Mouse (Mus musculus) embryonic facial prominence, embryonic 14.5 days (tissue): ENCODE measurements around the gene Arhgef3. TPM values are rescaled to one million over a fixed set of nuclear protein-coding genes. Genes with fewer than 3 reads are reported as not detected.

Experiments
- ATAC-seq: fragments of 200-750 bp; cut with Nextera tagmentation; 2 replicates; pipeline ENCODE4 v1.8.0; 2017; ENCODE audit warnings: low read depth, moderate number of reproducible peaks, moderate TSS enrichment
- DNase-seq: peaks from one replicate; pipeline ENCODE4 v3.0.0-alpha.2; 2015; ENCODE audit warnings: low spot score
- H3K27ac ChIP-seq: fragments of 300-500 bp; sonication (generic); replicated peaks from 2 replicates; pipeline ENCODE4 v1.5.1; 2014; ENCODE audit warnings: low read depth, mild to moderate bottlenecking, low read length, moderate library complexity
- H3K27me3 ChIP-seq: fragments of 300-500 bp; sonication (generic); replicated peaks from 2 replicates; pipeline ENCODE4 v1.6.1; 2014; ENCODE audit warnings: low read length; ENCODE audit not compliant: control insufficient read depth, insufficient read depth
- H3K36me3 ChIP-seq: fragments of 300-500 bp; sonication (generic); 2 replicates; pipeline ENCODE4 v1.6.1; 2014; ENCODE audit warnings: low read length, mixed read lengths; ENCODE audit not compliant: control insufficient read depth, insufficient read depth
- H3K4me1 ChIP-seq: fragments of 300-500 bp; sonication (generic); 2 replicates; pipeline ENCODE4 v1.6.1; 2014; ENCODE audit warnings: antibody characterized with exemption, low read length; ENCODE audit not compliant: control insufficient read depth, insufficient read depth
- H3K4me2 ChIP-seq: fragments of 300-500 bp; sonication (generic); 2 replicates; pipeline ENCODE4 v1.6.1; 2014; ENCODE audit warnings: low read depth, mild to moderate bottlenecking, low read length, moderate library complexity, mixed read lengths
- H3K4me3 ChIP-seq: fragments of 300-500 bp; sonication (generic); 2 replicates; pipeline ENCODE4 v1.5.1; 2014; ENCODE audit warnings: low read depth, mild to moderate bottlenecking, low read length
- H3K9ac ChIP-seq: fragments of 300-500 bp; sonication (generic); 2 replicates; pipeline ENCODE4 v1.6.1; 2014; ENCODE audit warnings: low read depth, mild to moderate bottlenecking, low read length, moderate library complexity, mixed read lengths
- H3K9me3 ChIP-seq: fragments of 300-500 bp; sonication (generic); 2 replicates; pipeline ENCODE4 v1.6.1; 2016; ENCODE audit warnings: low read length; ENCODE audit not compliant: control insufficient read depth
- WGBS: fragments of 180-500 bp; shearing (Covaris S2); extraction: QIAGEN DNeasy Blood & Tissue Kit; methylation state at CpG from one replicate; pipeline ENCODE4 v1.1.7; 2014; 5-methylcytosine and 5-hydroxymethylcytosine counted together
- polyA plus RNA-seq: library from polyadenylated mRNA; unstranded; fragments of >200 nt; fragmentation: Nextera tagmentation; extraction: Ambion mirVana; gene quantifications from 2 replicates; pipeline ENCODE4 v1.2.1, GENCODE M21; 2014

Gene Arhgef3
- polyA plus RNA-seq, 1 experiment from 2014 or later, result 15.3 TPM

- H3K27me3 ChIP-seq, result no peaks in the 10 kb centered on the region
- no peak overlapping the region for H3K4me3 ChIP-seq
- no peak for DNase-seq
- no peak overlapping the region for H3K9ac ChIP-seq
- no peak overlapping the region for H3K4me2 ChIP-seq
- H3K36me3 ChIP-seq, result no peaks in the 10 kb centered on the region
- WGBS, result 62% methylated on average over 6 of the region's 6 CpGs
- no peak for ATAC-seq
- peaks cover 19% of the 10 kb centered on the region for H3K4me1 ChIP-seq
- H3K27ac ChIP-seq, result peak overlapping the region; percentile 8; the same call in 1 of the 2 replicates
- no peaks in the 10 kb centered on the region for H3K9me3 ChIP-seq
Observed at GRCm38 (mm10) chr14:27174188-27174786, 59.6 kb downstream of the Arhgef3 start.

GRCm38 (mm10) chr14:27174831-27175301, 60.2 kb downstream of the Arhgef3 start:
- Histone ChIP-seq H3K36me3 (no peaks in the 10 kb centered on the region), H3K4me2 (no peak overlapping the region; the same call in 1 of the 2 replicates), H3K9ac (no peak overlapping the region), H3K4me3 (no peak overlapping the region), H3K27me3 (no peaks in the 10 kb centered on the region), H3K4me1 (peaks cover 19% of the 10 kb centered on the region), H3K9me3 (no peaks in the 10 kb centered on the region), H3K27ac (no peak overlapping the region; the same call in 1 of the 2 replicates)
- 47% methylated on average over 12 of the region's 12 CpGs for WGBS
- DNase-seq (peak; percentile 70), ATAC-seq (peak; percentile 53)

GRCm38 (mm10) chr14:27175343-27175742, 60.6 kb downstream of the Arhgef3 start:
- H3K27me3 ChIP-seq, result no peaks in the 10 kb centered on the region
- peaks cover 19% of the 10 kb centered on the region for H3K4me1 ChIP-seq
- no peak overlapping the region; the same call in 1 of the 2 replicates for H3K27ac ChIP-seq
- peak; percentile 67 for DNase-seq
- WGBS, result 53% methylated on average over 11 of the region's 11 CpGs
- no peaks in the 10 kb centered on the region for H3K36me3 ChIP-seq
- H3K9ac ChIP-seq, result no peak overlapping the region
- H3K4me3 ChIP-seq, result no peak overlapping the region
- H3K4me2 ChIP-seq, result no peak overlapping the region; the same call in 1 of the 2 replicates
- no peaks in the 10 kb centered on the region for H3K9me3 ChIP-seq
- peak; percentile 54 for ATAC-seq

GRCm38 (mm10) chr14:27177800-27178559, 63.3 kb downstream of the Arhgef3 start:
- Histone ChIP-seq H3K9me3 (no peaks in the 10 kb centered on the region), H3K4me1 (peaks cover 12% of the 10 kb centered on the region; the same call in 1 of the 2 replicates), H3K27me3 (no peaks in the 10 kb centered on the region), H3K4me2 (no peak overlapping the region), H3K9ac (no peak overlapping the region), H3K36me3 (no peaks in the 10 kb centered on the region), H3K27ac (no peak overlapping the region), H3K4me3 (no peak overlapping the region)
- no peak for DNase-seq
- WGBS, result 84% methylated on average over 8 of the region's 8 CpGs
- no peak for ATAC-seq

- Histone ChIP-seq H3K4me1 (peaks cover 15% of the 10 kb centered on the region; the same call in 1 of the 2 replicates), H3K27ac (no peak overlapping the region), H3K27me3 (no peaks in the 10 kb centered on the region), H3K9ac (no peak overlapping the region), H3K9me3 (no peaks in the 10 kb centered on the region), H3K4me3 (no peak overlapping the region), H3K4me2 (no peak overlapping the region), H3K36me3 (no peaks in the 10 kb centered on the region)
- WGBS, result 41% methylated on average over 8 of the region's 8 CpGs
- peak; percentile 58; the same call in 1 of the 2 replicates for ATAC-seq
- DNase-seq, result peak; percentile 93
Observed at GRCm38 (mm10) chr14:27178560-27178920, 63.8 kb downstream of the Arhgef3 start.

GRCm38 (mm10) chr14:27179771-27180170, 65.1 kb downstream of the Arhgef3 start:
- H3K4me3 ChIP-seq, result no peak overlapping the region
- 0 out of 2 replicates have a peak, but pooled peaks cover 11% of the 10 kb centered on the region for H3K4me1 ChIP-seq
- no peak overlapping the region for H3K27ac ChIP-seq
- no peaks in the 10 kb centered on the region for H3K27me3 ChIP-seq
- 88% methylated on average over 7 of the region's 7 CpGs for WGBS
- no peaks in the 10 kb centered on the region for H3K9me3 ChIP-seq
- no peaks in the 10 kb centered on the region for H3K36me3 ChIP-seq
- ATAC-seq (no peak), DNase-seq (no peak)
- no peak overlapping the region for H3K9ac ChIP-seq
- no peak overlapping the region for H3K4me2 ChIP-seq

- WGBS, result 58% methylated on average over 11 of the region's 11 CpGs
- ATAC-seq (no peak), DNase-seq (no peak)
- Histone ChIP-seq H3K4me3 (no peak overlapping the region), H3K36me3 (no peaks in the 10 kb centered on the region), H3K9me3 (no peaks in the 10 kb centered on the region), H3K27ac (no peak overlapping the region), H3K27me3 (no peaks in the 10 kb centered on the region), H3K4me2 (no peak overlapping the region), H3K9ac (no peak overlapping the region), H3K4me1 (0 out of 2 replicates have a peak, but pooled peaks cover 11% of the 10 kb centered on the region)
Observed at GRCm38 (mm10) chr14:27182059-27182458, 67.4 kb downstream of the Arhgef3 start.

GRCm38 (mm10) chr14:27182646-27183438, 68.1 kb downstream of the Arhgef3 start:
- no peak overlapping the region for H3K4me3 ChIP-seq
- no peak overlapping the region for H3K9ac ChIP-seq
- ATAC-seq (peak; percentile 42), DNase-seq (no peak)
- H3K27ac ChIP-seq, result no peak overlapping the region
- H3K27me3 ChIP-seq, result no peaks in the 10 kb centered on the region
- H3K4me2 ChIP-seq, result no peak overlapping the region
- H3K9me3 ChIP-seq, result no peaks in the 10 kb centered on the region
- H3K4me1 ChIP-seq, result 0 out of 2 replicates have a peak, but pooled peaks cover 11% of the 10 kb centered on the region
- H3K36me3 ChIP-seq, result no peaks in the 10 kb centered on the region
- 56% methylated on average over 11 of the region's 11 CpGs for WGBS
